Mouse (Mus musculus): ENCODE results near the gene Tjp2.

- TF ChIP-seq CTCF (IDR thresholded peaks at IDR 0.05; ENCODE audit: low read depth, low read length) (no peak), GATA1 (IDR thresholded peaks at IDR 0.05; ENCODE audit: borderline replicate concordance, low read length) (no peak), GATA2 (IDR thresholded peaks at IDR 0.05; ENCODE audit: borderline replicate concordance, low read depth, low read length) (no peak), POLR2AphosphoS5 (IDR thresholded peaks at IDR 0.05; ENCODE audit: insufficient replicate concordance, low read depth, low read length) (no peak), TAL1 (conservative IDR thresholded peaks at IDR 0.05; ENCODE audit: low read depth, low read length) (no peak)
Measured at GRCm38 (mm10) chr19:24180415-24180814, 44.4 kb downstream of the Tjp2 start.

All from G1E (cell line).